Mouse (Mus musculus) naive thymus-derived CD4-positive, alpha-beta T cell, adult 5 months (primary cell): ENCODE results near the gene Ppfia1. TPM values are rescaled to one million over a fixed set of nuclear protein-coding genes. Genes with fewer than 3 reads are reported as not detected.

ENCODE experiments used
- polyA plus RNA-seq: library from polyadenylated mRNA; unstranded; fragments of 100-300 nt; shearing (Covaris generic); gene quantifications from one replicate; pipeline ENCODE4 v1.2.1, GENCODE M21; 2017

Gene Ppfia1
- polyA plus RNA-seq: 87.0 TPM

DNA sequence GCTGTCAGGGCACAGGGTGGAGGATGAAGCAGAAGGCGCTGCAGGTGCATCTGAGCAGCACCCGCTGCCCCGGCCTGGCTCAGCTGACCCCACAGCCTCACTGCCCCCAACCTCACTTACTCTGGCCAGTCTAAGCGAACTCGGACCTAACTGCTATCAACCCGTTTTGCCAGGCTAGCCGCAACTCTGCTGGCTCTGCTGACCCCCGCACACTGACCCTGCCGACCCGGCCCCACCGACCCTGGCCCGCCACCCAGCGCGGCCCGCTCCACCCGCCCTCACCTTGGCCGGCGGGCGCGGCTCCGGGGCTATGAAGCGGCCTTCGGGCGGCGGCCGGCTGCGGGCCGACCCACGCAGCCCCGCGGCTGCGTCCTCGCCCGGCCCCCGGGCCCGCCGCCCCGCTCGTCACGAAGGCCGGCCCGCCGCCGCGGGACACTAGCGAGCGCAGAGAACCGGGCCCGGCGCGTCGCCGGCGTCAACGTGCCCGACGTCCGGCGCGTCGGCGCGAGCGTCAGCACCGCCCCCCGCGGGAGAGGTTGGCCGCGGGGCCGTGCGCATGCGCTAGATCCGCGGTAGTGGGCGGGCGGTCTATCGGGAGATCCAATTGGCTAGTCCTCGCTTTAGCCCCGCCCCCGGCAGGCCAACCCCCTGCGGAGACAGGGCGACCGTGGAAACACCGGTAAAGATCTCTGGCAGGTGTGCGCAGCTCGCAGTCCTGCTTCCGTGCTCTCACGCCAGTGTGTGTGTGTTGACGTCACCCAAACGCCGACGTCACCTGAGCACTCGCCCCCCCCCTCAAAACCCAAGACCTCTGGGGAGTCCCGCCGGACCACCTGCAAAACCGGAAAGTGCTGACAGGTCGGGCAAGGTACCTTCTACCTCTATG, at the start of gene Ppfia1:
Gene Ppfia1, minus strand, starts transcription at position 493 of the 886 bp plus-strand sequence.

GRCm38 (mm10) chr7:144582284-144582980, 28.9 kb upstream of the Ppfia1 start, which contains the start of gene Fadd:
TSS of gene Fadd (minus strand) at chr7:144582463.

DNA sequence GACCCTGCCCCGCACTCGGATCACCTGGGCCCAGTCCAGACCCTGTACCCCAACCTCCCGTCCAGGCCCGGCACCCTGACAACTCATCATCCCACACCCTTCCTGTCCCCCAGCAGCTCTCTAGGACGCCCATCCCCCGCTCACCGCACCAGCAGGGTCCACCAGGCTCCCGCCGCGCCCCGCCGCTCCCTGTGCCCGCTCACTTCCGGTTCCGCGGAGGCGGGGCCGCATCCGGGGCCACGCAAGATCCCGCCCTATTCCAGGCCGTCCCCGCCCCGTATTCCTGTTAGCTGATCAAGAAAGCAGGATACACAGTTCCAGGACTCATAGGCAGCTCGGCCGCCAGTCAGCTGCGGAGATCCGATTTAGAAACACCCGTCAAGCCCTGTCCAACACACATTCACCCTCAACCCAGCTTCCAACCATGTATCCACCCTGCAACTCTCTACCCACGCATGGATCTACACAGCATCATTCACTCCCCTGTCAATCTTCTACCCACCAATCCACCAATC, 82.9 kb downstream of the Ppfia1 start, which contains the start of gene Cttn:
Gene Cttn, minus strand, starts transcription at position 465 of the 515 bp plus-strand sequence.

Other genes starting within 250 kb of the Ppfia1 start
- 0.97 TPM for gene Cttn, start 82.7 kb downstream of the Ppfia1 start, polyA plus RNA-seq
- 2.8 TPM for gene Fadd, start 28.7 kb upstream of the Ppfia1 start, polyA plus RNA-seq
- gene Ano1, start 198.2 kb upstream of the Ppfia1 start, polyA plus RNA-seq: not detected